Comparison of ENCODE assay signal across 8 mouse cellular contexts in genomic region chr15:94544052-94544636, GRCm38 (mm10). TPM values are rescaled to one million over a fixed set of nuclear protein-coding genes. Genes with fewer than 3 reads are reported as not detected.
A peak's percentile ranks its signal among the peaks of the same experiment; 100 is the strongest.
DNase-seq lines count a peak whose midpoint lies in the region; ATAC-seq and TF ChIP-seq lines count a peak whose summit lies in the region.

No protein-coding gene starts in this region.

- H3K4me2 ChIP-seq in hindbrain, embryonic 15.5 days = peak overlapping the region; percentile 81
- H3K4me2 ChIP-seq in midbrain, embryonic 16.5 days (ENCODE audit: low read length) = peak overlapping the region; percentile 67

- no peak for DNase-seq in layer of hippocampus, adult 2 months (ENCODE audit: low spot score in 2 of 2)
- no peak for DNase-seq in layer of hippocampus, postnatal 14 days (ENCODE audit: low spot score in 2 of 2)
- no peak for DNase-seq in layer of hippocampus, adult 9-11 months
- no peak for DNase-seq in urinary bladder, adult 18-20 months (ENCODE audit: low spot score in 2 of 2)
- DNase-seq in gastrocnemius, postnatal 10 days = no peak

- no peaks in the 10 kb centered on the region for H3K9me3 ChIP-seq in hindbrain, embryonic 15.5 days
- no peaks in the 10 kb centered on the region for H3K9me3 ChIP-seq in midbrain, embryonic 16.5 days (replicated peaks; ENCODE audit: control insufficient read depth, low read length, poor library complexity, severe bottlenecking)

- no peaks in the 10 kb centered on the region for H3K36me3 ChIP-seq in hindbrain, embryonic 15.5 days
- no peaks in the 10 kb centered on the region for H3K36me3 ChIP-seq in midbrain, embryonic 16.5 days (ENCODE audit: control insufficient read depth, insufficient read depth, low read length)

- no peaks in the 10 kb centered on the region for H3K27me3 ChIP-seq in hindbrain, embryonic 15.5 days
- no peaks in the 10 kb centered on the region for H3K27me3 ChIP-seq in midbrain, embryonic 16.5 days (ENCODE audit: control insufficient read depth, insufficient read depth, low read depth, low read length)

- H3K4me3 ChIP-seq in layer of hippocampus, adult 2 months = peak overlapping the region; percentile 81
- H3K4me3 ChIP-seq in brown adipose tissue, adult 24 weeks (ENCODE audit: insufficient read depth, low read depth, low read length) = peak overlapping the region; percentile 99
- H3K4me3 ChIP-seq in hindbrain, embryonic 15.5 days = peak overlapping the region; percentile 87
- H3K4me3 ChIP-seq in midbrain, embryonic 16.5 days (ENCODE audit: low read depth, low read length) = peak overlapping the region; percentile 88

- ATAC-seq in hindbrain, embryonic 15.5 days (ENCODE audit: low FRiP score, low read depth) = no peak
- ATAC-seq in midbrain, embryonic 16.5 days = no peak

- 39% methylated on average over 9 of the region's 9 CpGs for WGBS in hindbrain, embryonic 15.5 days
- 38% methylated on average over 9 of the region's 9 CpGs for WGBS in midbrain, embryonic 16.5 days

- TF ChIP-seq CTCF in layer of hippocampus, adult 2 months (conservative IDR thresholded peaks at IDR 0.05) = no peak

- H3K27ac ChIP-seq in layer of hippocampus, adult 2 months = peak overlapping the region; percentile 94
- H3K27ac ChIP-seq in brown adipose tissue, adult 24 weeks (replicated peaks; ENCODE audit: low read depth, low read length) = peak overlapping the region; percentile 95
- peak overlapping the region; percentile 65; the same call in 1 of the 2 replicates for H3K27ac ChIP-seq in hindbrain, embryonic 15.5 days (replicated peaks)
- H3K27ac ChIP-seq in midbrain, embryonic 16.5 days (ENCODE audit: low read length) = peak overlapping the region; percentile 48

- H3K9ac ChIP-seq in hindbrain, embryonic 15.5 days = peak overlapping the region; percentile 52; the same call in 1 of the 2 replicates
- H3K9ac ChIP-seq in midbrain, embryonic 16.5 days (ENCODE audit: low read depth, low read length) = peak overlapping the region; percentile 76

- H3K4me1 ChIP-seq in brown adipose tissue, adult 24 weeks (ENCODE audit: control insufficient read depth, insufficient read depth, insufficient read length, low read length) = no peaks in the 10 kb centered on the region
- H3K4me1 ChIP-seq in hindbrain, embryonic 15.5 days (replicated peaks) = peaks cover 12% of the 10 kb centered on the region; the same call in 1 of the 2 replicates
- peaks cover 2% of the 10 kb centered on the region; the same call in 1 of the 2 replicates for H3K4me1 ChIP-seq in midbrain, embryonic 16.5 days (ENCODE audit: control insufficient read depth, insufficient read depth, low read length)

RNA-seq across cellular contexts. Expression of gene Irak4, which starts 0.7 kb away (rescaled TPM):
- total RNA-seq in layer of hippocampus, adult 2 months (2021) = 1 to 10 TPM; 1.8 to 3.4 TPM
- total RNA-seq in layer of hippocampus, postnatal 14 days (2021) = 1 to 10 TPM; 2.1 to 2.8 TPM
- polyA plus RNA-seq in brown adipose tissue, adult 24 weeks (2012; ENCODE audit: insufficient read depth, insufficient read length, missing spikeins) = 5.7 and 6.0 TPM in 2 replicates
- 2.1 and 2.3 TPM in 2 replicates for polyA plus RNA-seq in hindbrain, embryonic 15.5 days (2015; fragmentation: Nextera tagmentation; extraction: Ambion mirVana)
- 1.3 and 1.5 TPM in 2 replicates for polyA plus RNA-seq in midbrain, embryonic 16.5 days (2015; fragmentation: Nextera tagmentation; extraction: Ambion mirVana)
- total RNA-seq in gastrocnemius, postnatal 10 days (2021) = 1 to 10 TPM; 3.4 to 5.3 TPM

RNA-seq across cellular contexts. Expression of gene Pus7l, which starts 0.8 kb away (rescaled TPM):
- 1 to 10 TPM; 3.7 to 4.3 TPM for total RNA-seq in layer of hippocampus, adult 2 months (2021)
- total RNA-seq in layer of hippocampus, postnatal 14 days (2021) = 1 to 10 TPM; 4.2 to 4.9 TPM
- 1.7 TPM in 2 replicates for polyA plus RNA-seq in brown adipose tissue, adult 24 weeks (2012; ENCODE audit: insufficient read depth, insufficient read length, missing spikeins)
- 5.8 and 6.2 TPM in 2 replicates for polyA plus RNA-seq in hindbrain, embryonic 15.5 days (2015; fragmentation: Nextera tagmentation; extraction: Ambion mirVana)
- 5.8 and 6.4 TPM in 2 replicates for polyA plus RNA-seq in midbrain, embryonic 16.5 days (2015; fragmentation: Nextera tagmentation; extraction: Ambion mirVana)
- 1 to 10 TPM; 2.0 to 2.1 TPM for total RNA-seq in gastrocnemius, postnatal 10 days (2021)

RNA-seq across cellular contexts. Expression of gene Twf1, which starts 45.5 kb away (rescaled TPM):
- total RNA-seq in layer of hippocampus, adult 2 months (2021) = 10 to 100 TPM; 52.0 to 69.4 TPM
- total RNA-seq in layer of hippocampus, postnatal 14 days (2021) = 10 to 100 TPM; 61.6 to 62.0 TPM
- 40.7 and 53.0 TPM in 2 replicates for polyA plus RNA-seq in brown adipose tissue, adult 24 weeks (2012; ENCODE audit: insufficient read depth, insufficient read length, missing spikeins)
- 76.0 and 77.7 TPM in 2 replicates for polyA plus RNA-seq in hindbrain, embryonic 15.5 days (2015; fragmentation: Nextera tagmentation; extraction: Ambion mirVana)
- polyA plus RNA-seq in midbrain, embryonic 16.5 days (2015; fragmentation: Nextera tagmentation; extraction: Ambion mirVana) = 71.4 and 79.5 TPM in 2 replicates
- 10 to 100 TPM; 20.0 to 23.6 TPM for total RNA-seq in gastrocnemius, postnatal 10 days (2021)
